Mouse (Mus musculus) WW6 (cell line): ENCODE results near the gene Nfatc4.
A peak's percentile ranks its signal among the peaks of the same experiment; 100 is the strongest.

ENCODE experiments used
- DNase-seq: peaks from one replicate; pipeline ENCODE4 v3.0.0-alpha.2; 2013; ENCODE audit warnings: low read depth, low spot score

Gene Nfatc4

GRCm38 (mm10) chr14:55820576-55820975, 2.4 kb upstream of the Nfatc4 start:
- no peak for DNase-seq

DNA sequence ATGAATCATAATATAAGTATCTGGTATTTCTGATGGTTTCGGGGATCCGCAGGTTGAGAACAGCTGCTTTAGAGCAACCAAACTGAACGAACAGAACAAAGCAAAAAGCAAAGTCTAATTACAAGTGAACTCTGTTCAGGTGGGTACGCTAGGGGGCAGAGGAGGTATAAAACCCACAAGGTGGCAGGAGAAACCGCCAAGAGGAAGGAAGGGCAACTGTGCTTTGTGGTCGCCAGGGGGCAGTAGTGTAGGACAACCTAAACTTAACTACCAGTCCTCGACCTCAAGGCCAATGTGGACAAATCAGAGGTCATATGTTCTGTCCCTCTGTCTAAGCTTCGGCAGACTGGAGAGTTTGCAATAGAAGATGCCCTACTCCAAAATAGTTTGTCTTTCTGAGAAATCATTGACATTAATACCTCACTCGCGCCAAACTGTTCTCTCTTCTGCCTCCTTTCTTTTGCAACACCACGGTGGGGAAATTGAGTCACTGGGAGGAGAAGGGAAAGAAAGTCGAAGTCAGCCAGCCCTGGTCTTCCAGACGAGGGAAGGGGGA, 431 bp upstream of the Nfatc4 start:
- DNase-seq: peak; percentile 77

DNA sequence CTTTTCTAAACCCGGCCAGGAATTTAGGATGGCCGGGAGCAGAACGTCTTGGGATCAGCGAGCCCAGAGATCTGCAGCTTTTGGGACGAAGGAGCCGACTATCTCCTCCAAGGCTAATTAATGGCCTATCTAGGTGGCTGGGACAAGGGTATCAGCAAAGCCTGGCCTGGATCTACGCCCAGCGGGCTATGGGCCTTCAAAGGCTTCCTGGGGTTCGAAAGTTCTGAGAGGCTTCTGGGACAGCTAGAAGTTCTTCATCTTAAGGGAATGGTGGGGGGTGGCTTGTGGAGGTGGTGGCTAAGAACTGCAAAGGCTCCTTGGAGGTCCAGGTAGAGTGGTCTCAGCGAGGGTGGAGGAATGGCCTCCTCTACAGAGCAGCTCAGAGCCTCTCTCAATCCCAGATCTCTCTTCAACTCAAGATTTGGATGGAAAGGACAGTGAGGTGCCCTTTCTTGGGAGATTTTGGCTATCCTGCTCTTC, 1.1 kb downstream of the Nfatc4 start:
- no peak for DNase-seq

DNA sequence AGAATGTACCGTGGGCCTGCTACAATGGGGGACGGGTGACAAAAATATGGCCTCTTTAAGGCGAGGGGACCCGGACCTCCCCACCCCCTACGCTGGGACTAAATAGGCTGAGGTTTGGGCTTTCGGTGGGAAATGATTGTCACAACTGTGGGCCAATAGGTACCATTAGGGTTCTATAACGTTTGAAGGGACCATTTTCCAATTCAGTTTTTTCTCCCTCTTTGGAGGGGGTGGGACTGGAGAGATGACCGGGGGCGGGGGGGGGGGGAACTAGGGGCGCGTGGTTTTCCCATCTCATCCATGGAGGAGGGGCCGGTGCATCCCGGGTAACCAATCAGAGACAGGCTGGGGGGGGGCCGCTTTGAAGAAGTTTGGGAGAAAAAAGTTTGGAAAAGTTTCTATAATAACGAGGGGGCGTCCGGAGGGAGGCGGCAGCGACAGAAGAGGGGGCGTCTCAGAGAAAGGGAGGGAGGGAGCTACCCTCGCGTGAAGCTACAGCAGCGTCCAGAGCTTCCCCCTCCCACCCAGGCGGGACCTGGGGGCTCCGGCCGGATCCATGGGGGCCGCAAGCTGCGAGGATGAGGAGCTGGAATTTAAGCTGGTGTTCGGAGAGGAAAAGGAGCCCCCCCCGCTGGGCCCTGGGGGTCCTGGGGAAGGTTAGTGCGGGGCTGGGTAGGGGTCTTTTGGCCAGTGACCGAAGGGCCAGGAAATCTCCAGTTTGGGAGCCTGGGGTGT, 1.7 kb downstream of the Nfatc4 start:
- DNase-seq: no peak

- no peak for DNase-seq
Measured at GRCm38 (mm10) chr14:55825216-55826051, 2.5 kb downstream of the Nfatc4 start.

GRCm38 (mm10) chr14:55826142-55826541, 3.2 kb downstream of the Nfatc4 start:
- DNase-seq: no peak

DNA sequence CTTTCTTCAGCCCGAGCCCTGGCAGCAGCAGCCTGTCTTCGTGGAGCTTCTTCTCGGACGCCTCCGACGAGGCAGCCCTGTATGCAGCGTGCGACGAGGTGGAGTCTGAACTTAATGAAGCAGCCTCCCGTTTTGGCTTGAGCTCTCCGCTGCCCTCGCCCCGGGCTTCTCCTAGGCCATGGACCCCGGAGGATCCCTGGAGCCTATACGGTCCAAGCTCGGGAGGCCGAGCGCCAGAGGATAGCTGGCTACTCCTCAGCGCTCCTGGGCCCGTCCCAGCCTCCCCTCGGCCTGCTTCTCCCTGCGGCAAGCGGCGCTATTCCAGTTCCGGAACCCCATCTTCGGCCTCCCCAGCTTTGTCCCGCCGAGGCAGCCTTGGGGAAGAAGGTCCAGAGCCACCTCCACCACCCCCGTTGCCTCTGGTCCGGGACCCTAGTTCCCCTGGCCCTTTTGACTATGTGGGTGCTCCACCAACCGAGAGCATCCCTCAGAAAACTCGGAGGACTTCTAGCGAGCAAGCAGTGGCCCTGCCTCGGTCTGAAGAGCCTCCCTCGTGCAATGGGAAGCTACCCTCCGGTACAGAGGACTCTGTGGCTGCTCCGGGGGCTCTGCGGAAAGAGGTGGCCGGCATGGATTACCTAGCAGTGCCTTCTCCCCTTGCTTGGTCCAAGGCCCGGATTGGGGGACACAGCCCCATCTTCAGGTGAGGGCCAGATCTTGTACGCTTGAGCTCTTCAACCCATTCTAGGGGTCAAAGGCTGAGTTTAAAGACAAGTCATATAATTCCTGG, 3.8 kb downstream of the Nfatc4 start:
- no peak for DNase-seq

- DNase-seq: no peak
Measured at GRCm38 (mm10) chr14:55828716-55829263, 5.8 kb downstream of the Nfatc4 start.

GRCm38 (mm10) chr14:55829854-55830253, 6.9 kb downstream of the Nfatc4 start:
- DNase-seq: no peak

- no peak for DNase-seq
Measured at GRCm38 (mm10) chr14:55830331-55830730, 7.4 kb downstream of the Nfatc4 start.

DNA sequence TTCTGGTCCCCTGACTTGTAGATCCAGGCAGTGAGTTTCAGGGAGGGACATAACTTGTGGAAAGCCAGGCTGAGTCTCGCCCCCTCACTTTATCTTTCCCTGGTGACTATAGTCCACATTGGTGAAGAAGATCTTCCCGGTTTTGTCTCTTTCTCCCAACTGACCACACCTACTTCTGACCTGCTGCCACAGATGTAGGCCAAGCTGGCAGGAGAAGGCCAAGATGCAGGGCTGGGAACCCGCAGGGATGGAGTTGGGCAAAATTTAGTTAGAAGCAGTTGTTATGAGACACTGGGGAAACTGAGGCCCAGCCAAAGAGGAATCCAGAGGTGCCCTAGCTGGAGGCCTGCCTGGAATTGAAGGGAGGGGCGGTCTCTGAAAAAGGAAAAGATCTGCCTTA, 10.2 kb downstream of the Nfatc4 start:
- DNase-seq: no peak

DNA sequence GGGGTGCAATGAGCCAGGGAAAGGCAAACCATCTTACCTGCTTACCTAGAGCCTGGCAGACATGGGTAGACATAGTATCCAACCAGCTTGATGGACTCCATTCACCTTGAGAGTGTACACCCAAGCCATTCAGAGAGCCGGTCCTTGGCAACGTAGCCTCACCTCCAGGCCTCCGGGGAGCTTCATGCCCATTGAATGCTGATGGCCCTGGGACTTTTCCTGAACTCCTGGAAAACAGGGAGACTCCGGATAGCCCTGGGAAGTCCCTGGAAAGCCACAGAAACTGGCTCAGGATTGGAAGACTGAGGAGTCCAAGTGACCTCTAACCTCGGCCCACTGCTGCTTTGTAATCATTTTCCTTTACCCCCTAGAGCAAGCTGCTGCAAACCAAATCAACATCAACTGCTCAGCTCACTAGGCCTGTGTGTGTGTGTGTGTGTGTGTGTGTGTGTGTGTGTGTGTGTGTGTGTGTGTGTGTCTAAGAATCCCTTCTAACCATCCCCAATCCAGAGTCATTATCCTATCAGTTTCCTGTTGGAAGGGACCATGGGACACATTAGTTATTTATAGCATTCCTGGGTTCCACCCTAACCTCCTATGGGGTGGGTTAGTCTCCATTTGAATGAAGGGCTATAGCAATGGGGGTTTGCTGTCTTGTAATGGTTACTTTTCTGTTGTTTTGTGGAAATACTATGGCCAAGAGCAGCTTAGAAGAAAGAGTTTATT, 12.0 kb downstream of the Nfatc4 start:
- DNase-seq: no peak

GRCm38 (mm10) chr14:55838312-55838711, 15.4 kb downstream of the Nfatc4 start:
- no peak for DNase-seq

DNA sequence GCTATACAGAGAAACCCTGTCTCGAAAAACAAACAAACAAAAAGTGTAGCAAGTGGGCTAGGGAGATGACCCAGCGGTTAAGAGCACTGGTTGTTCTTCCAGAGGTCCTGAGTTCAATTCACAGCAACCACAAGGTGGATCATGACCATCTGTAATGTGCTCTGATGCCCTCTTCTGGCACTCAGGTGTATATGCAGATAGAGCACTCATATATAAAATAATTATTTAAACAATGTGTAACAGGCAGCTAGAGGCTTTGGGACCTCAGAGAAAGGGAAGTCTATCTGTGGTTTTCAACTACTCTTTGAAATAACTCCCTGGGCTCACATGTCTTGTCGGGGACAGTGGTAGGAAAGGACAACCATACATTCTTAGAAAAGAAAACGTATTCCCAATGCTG, 15.8 kb downstream of the Nfatc4 start:
- DNase-seq: no peak

- no peak for DNase-seq
Measured at GRCm38 (mm10) chr14:55840853-55841366, 18.0 kb downstream of the Nfatc4 start.

GRCm38 (mm10) chr14:55842794-55843193, 19.9 kb downstream of the Nfatc4 start:
- no peak for DNase-seq

- DNase-seq: no peak
Measured at GRCm38 (mm10) chr14:55845506-55846294, 22.8 kb downstream of the Nfatc4 start.

- DNase-seq: no peak
Measured at GRCm38 (mm10) chr14:55850885-55851284, 27.9 kb downstream of the Nfatc4 start.

DNA sequence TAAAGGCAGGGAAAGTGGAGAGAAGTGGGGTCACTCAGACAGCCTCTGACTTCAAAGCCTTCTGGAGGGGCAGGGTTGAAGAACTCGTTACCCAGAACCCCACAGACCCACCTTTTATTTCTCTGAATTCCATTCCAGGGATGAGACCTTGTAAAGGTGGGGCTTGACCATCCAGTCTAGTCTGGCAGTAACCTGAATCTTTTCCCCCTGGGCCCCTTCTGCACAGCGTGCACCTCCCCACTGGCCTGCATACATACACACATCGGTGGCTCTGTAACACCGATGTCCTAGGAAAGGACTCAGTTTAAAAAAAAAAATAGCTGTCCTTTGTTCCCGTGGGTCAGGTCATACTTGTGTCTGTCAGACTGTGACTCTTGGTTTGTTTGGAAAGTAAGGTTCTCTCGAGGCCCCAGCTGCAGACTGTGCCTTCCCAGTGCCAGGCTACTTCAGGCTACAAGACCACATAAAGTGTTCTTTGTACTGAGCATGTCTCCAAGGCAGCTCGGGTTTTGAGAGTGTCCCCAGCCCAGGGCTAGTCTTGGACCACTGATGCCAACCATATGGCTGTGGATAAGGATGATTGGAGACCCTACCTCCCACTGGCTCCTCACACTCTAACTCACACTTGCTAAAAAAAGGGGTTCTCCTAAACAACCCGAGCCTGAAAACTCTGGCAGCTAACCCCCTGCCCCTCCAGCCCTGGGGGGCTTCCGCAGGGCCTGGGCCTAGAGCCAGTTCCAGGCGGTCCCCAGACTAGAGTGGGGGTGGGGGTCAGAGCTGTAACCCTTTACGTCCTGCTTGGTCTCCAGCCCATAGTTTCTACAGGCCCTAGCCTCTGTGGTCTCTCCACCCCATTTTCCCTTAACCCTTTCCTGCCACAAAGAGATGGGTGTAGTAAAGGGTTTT, 30.0 kb downstream of the Nfatc4 start:
- DNase-seq: no peak
